Mouse (Mus musculus): Measurements from ENCODE around the gene Atxn7l1. TPM values are rescaled to one million over a fixed set of nuclear protein-coding genes. Genes with fewer than 3 reads are reported as not detected.

Atxn7l1 gene
- 22.6 and 23.9 TPM in 2 replicates for polyA plus RNA-seq (2014; fragmentation: Nextera tagmentation; extraction: Ambion mirVana)

GRCm38 (mm10) chr12:33147497-33148267 is at the start of gene Atxn7l1:
Gene Atxn7l1 (plus strand): TSS chr12:33147693.
- Histone ChIP-seq H3K36me3 (ENCODE audit: control insufficient read depth, insufficient read depth, low read length) (no peaks in the 10 kb centered on the region), H3K27me3 (ENCODE audit: control insufficient read depth, insufficient read depth, low read length) (no peaks in the 10 kb centered on the region), H3K9ac (replicated peaks; ENCODE audit: low read length) (peak within 1 kb of the TSS; percentile 91), H3K4me1 (ENCODE audit: control insufficient read depth, insufficient read depth, low read length) (peaks cover 29% of the 10 kb centered on the region), H3K4me2 (ENCODE audit: low read length) (peak within 1 kb of the TSS; percentile 95), H3K4me3 (replicated peaks; ENCODE audit: low read depth, low read length) (peak within 1 kb of the TSS; percentile 80), H3K9me3 (ENCODE audit: control insufficient read depth, low read length) (no peaks in the 10 kb centered on the region), H3K27ac (replicated peaks; ENCODE audit: low read depth, low read length) (peak within 1 kb of the TSS; percentile 89)
- peak; percentile 93 for ATAC-seq (ENCODE audit: low FRiP score, low TSS enrichment)
- DNase-seq, result peak; percentile 98
- under 1% methylated on average over 48 of the region's 54 CpGs for WGBS

DNA sequence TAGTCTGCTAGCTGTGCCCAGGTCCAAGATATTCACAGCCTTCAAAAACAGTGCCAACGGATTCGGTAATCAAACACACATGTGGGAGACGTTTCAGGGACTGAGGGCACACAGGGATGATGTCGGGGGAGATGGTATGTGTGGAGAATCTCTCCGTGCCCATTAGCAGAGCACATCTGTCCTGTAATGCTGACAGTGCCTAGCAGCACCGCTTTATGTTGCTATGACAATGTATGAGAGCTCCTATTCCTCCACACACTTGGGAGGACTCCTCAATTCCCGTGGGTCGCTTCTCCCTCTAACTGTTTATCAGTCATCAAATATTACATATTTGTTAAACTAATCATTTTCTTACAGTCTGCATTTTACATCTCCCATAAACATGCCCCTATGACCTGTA is 45.9 kb upstream of the Atxn7l1 start:
- no peak overlapping the region for H3K4me2 ChIP-seq (ENCODE audit: low read length)
- no peak for DNase-seq
- 73% methylated on average over 8 of the region's 8 CpGs for WGBS
- peaks cover 14% of the 10 kb centered on the region for H3K4me1 ChIP-seq (ENCODE audit: control insufficient read depth, insufficient read depth, low read length)
- no peak overlapping the region for H3K4me3 ChIP-seq (replicated peaks; ENCODE audit: low read depth, low read length)
- H3K9me3 ChIP-seq (ENCODE audit: control insufficient read depth, low read length), result no peaks in the 10 kb centered on the region
- ATAC-seq (ENCODE audit: low FRiP score, low TSS enrichment), result no peak
- H3K9ac ChIP-seq (replicated peaks; ENCODE audit: low read length), result no peak overlapping the region
- H3K27me3 ChIP-seq (ENCODE audit: control insufficient read depth, insufficient read depth, low read length), result no peaks in the 10 kb centered on the region
- H3K27ac ChIP-seq (replicated peaks; ENCODE audit: low read depth, low read length), result no peak overlapping the region
- H3K36me3 ChIP-seq (ENCODE audit: control insufficient read depth, insufficient read depth, low read length), result no peaks in the 10 kb centered on the region

GRCm38 (mm10) chr12:33102342-33103115 is 45.0 kb upstream of the Atxn7l1 start:
- H3K9ac ChIP-seq (replicated peaks; ENCODE audit: low read length), result no peak overlapping the region
- WGBS, result 25% methylated on average over 15 of the region's 15 CpGs
- 0 out of 2 replicates have a peak overlapping the region, but pooled peaks have one; percentile 0 for H3K4me2 ChIP-seq (ENCODE audit: low read length)
- H3K9me3 ChIP-seq (ENCODE audit: control insufficient read depth, low read length), result no peaks in the 10 kb centered on the region
- H3K27me3 ChIP-seq (ENCODE audit: control insufficient read depth, insufficient read depth, low read length), result no peaks in the 10 kb centered on the region
- peaks cover 14% of the 10 kb centered on the region for H3K4me1 ChIP-seq (ENCODE audit: control insufficient read depth, insufficient read depth, low read length)
- peak overlapping the region; percentile 66 for H3K27ac ChIP-seq (replicated peaks; ENCODE audit: low read depth, low read length)
- H3K4me3 ChIP-seq (replicated peaks; ENCODE audit: low read depth, low read length), result no peak overlapping the region
- no peaks in the 10 kb centered on the region for H3K36me3 ChIP-seq (ENCODE audit: control insufficient read depth, insufficient read depth, low read length)
- peak; percentile 47 for ATAC-seq (ENCODE audit: low FRiP score, low TSS enrichment)
- peak; percentile 69 for DNase-seq

DNA sequence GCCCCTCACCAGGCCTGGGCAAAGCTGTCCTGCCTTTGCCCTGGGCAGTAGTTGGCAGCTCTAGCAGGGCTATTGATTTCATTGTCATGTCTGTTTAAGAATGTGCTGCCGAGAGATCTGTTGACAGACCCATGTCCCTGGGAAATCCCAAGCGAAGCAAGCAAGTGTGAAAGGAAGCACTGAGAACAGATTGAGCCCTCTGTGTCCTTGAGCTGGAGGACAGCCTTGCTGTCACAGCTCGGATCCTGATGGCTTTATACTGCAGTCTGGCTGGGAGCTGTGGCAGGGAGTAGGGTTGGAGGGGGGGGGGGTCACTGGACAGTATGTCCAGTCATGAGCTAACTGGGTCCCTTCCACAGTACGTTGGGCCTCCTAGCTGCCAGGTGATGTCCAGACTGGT is 41.8 kb upstream of the Atxn7l1 start:
- H3K9ac ChIP-seq (replicated peaks; ENCODE audit: low read length), result no peak overlapping the region
- no peaks in the 10 kb centered on the region for H3K27me3 ChIP-seq (ENCODE audit: control insufficient read depth, insufficient read depth, low read length)
- no peak overlapping the region for H3K27ac ChIP-seq (replicated peaks; ENCODE audit: low read depth, low read length)
- no peak overlapping the region for H3K4me3 ChIP-seq (replicated peaks; ENCODE audit: low read depth, low read length)
- DNase-seq, result peak; percentile 18
- no peaks in the 10 kb centered on the region for H3K9me3 ChIP-seq (ENCODE audit: control insufficient read depth, low read length)
- 49% methylated on average over 4 of the region's 4 CpGs for WGBS
- peaks cover 16% of the 10 kb centered on the region for H3K4me1 ChIP-seq (ENCODE audit: control insufficient read depth, insufficient read depth, low read length)
- no peak overlapping the region for H3K4me2 ChIP-seq (ENCODE audit: low read length)
- ATAC-seq (ENCODE audit: low FRiP score, low TSS enrichment), result 0 out of 2 replicates have a peak, but pooled peaks have one; percentile 9
- no peaks in the 10 kb centered on the region for H3K36me3 ChIP-seq (ENCODE audit: control insufficient read depth, insufficient read depth, low read length)

GRCm38 (mm10) chr12:33106438-33107167 is 40.9 kb upstream of the Atxn7l1 start:
- no peaks in the 10 kb centered on the region for H3K9me3 ChIP-seq (ENCODE audit: control insufficient read depth, low read length)
- peaks cover 16% of the 10 kb centered on the region for H3K4me1 ChIP-seq (ENCODE audit: control insufficient read depth, insufficient read depth, low read length)
- no peaks in the 10 kb centered on the region for H3K27me3 ChIP-seq (ENCODE audit: control insufficient read depth, insufficient read depth, low read length)
- no peak for ATAC-seq (ENCODE audit: low FRiP score, low TSS enrichment)
- no peak overlapping the region for H3K4me2 ChIP-seq (ENCODE audit: low read length)
- H3K36me3 ChIP-seq (ENCODE audit: control insufficient read depth, insufficient read depth, low read length), result no peaks in the 10 kb centered on the region
- H3K9ac ChIP-seq (replicated peaks; ENCODE audit: low read length), result no peak overlapping the region
- no peak for DNase-seq
- H3K27ac ChIP-seq (replicated peaks; ENCODE audit: low read depth, low read length), result no peak overlapping the region
- H3K4me3 ChIP-seq (replicated peaks; ENCODE audit: low read depth, low read length), result no peak overlapping the region
- WGBS, result 65% methylated on average over 10 of the region's 10 CpGs

DNA sequence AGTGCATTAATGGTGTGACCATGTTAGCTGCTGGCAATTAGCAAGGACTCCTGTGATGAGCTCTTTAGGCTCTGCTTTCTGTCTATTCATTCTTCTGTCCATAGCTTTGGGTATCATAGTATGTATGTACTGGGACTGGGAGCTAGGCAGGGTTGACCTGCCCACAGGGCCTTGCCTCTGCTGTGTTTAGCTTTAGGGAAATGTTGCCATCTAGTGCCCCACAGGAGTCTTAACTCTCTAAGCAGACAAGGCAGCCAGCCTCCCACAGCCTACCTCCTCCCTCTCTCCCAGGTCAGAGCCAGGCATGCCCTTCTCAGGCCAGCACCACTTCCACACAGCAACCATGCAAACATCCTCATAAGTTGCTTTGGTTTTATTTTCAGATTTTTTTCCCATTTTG is 38.0 kb upstream of the Atxn7l1 start:
- H3K4me3 ChIP-seq (replicated peaks; ENCODE audit: low read depth, low read length), result no peak overlapping the region
- DNase-seq (peak; percentile 70), ATAC-seq (ENCODE audit: low FRiP score, low TSS enrichment) (peak; percentile 60)
- H3K9ac ChIP-seq (replicated peaks; ENCODE audit: low read length), result no peak overlapping the region
- H3K27me3 ChIP-seq (ENCODE audit: control insufficient read depth, insufficient read depth, low read length), result no peaks in the 10 kb centered on the region
- no peaks in the 10 kb centered on the region for H3K36me3 ChIP-seq (ENCODE audit: control insufficient read depth, insufficient read depth, low read length)
- no peak overlapping the region for H3K27ac ChIP-seq (replicated peaks; ENCODE audit: low read depth, low read length)
- 0 out of 2 replicates have a peak, but pooled peaks cover 4% of the 10 kb centered on the region for H3K4me1 ChIP-seq (ENCODE audit: control insufficient read depth, insufficient read depth, low read length)
- H3K9me3 ChIP-seq (ENCODE audit: control insufficient read depth, low read length), result no peaks in the 10 kb centered on the region
- no peak overlapping the region for H3K4me2 ChIP-seq (ENCODE audit: low read length)

DNA sequence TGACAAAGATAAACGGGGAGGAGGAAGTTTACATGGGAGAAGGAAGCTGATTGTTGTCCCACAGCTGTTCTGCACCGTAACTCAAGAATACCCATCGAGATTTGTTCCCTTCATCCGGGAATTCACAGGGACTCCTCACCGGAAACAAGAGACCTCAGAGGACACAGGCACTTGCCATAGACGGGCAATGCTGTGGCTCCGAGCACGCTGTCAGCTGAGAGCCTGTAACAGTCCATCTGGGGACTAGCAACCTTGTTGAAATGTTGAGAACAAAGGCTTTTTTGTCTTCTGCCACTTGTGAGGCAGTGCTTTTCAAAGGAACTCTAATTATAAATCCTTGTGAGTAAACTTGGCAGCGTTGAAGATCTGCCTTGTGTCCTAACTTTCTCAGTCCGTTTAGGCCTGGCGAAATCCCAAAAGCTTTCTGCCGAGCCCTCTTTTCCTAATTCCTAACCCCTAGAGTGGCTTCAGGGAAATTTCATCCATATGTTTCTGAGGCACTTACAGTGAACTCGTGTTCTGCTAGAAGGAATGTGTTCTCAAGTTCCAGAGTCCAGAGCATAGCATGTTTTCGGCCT is 36.5 kb upstream of the Atxn7l1 start:
- peak; percentile 44; the same call in 1 of the 2 replicates for ATAC-seq (ENCODE audit: low FRiP score, low TSS enrichment)
- Histone ChIP-seq H3K27me3 (ENCODE audit: control insufficient read depth, insufficient read depth, low read length) (no peaks in the 10 kb centered on the region), H3K4me1 (ENCODE audit: control insufficient read depth, insufficient read depth, low read length) (0 out of 2 replicates have a peak, but pooled peaks cover 4% of the 10 kb centered on the region), H3K9ac (replicated peaks; ENCODE audit: low read length) (no peak overlapping the region), H3K36me3 (ENCODE audit: control insufficient read depth, insufficient read depth, low read length) (no peaks in the 10 kb centered on the region), H3K9me3 (ENCODE audit: control insufficient read depth, low read length) (no peaks in the 10 kb centered on the region), H3K4me2 (ENCODE audit: low read length) (no peak overlapping the region), H3K27ac (replicated peaks; ENCODE audit: low read depth, low read length) (peak overlapping the region; percentile 53; the same call in 1 of the 2 replicates), H3K4me3 (replicated peaks; ENCODE audit: low read depth, low read length) (no peak overlapping the region)
- WGBS, result 38% methylated on average over 14 of the region's 14 CpGs
- DNase-seq, result peak; percentile 72

DNA sequence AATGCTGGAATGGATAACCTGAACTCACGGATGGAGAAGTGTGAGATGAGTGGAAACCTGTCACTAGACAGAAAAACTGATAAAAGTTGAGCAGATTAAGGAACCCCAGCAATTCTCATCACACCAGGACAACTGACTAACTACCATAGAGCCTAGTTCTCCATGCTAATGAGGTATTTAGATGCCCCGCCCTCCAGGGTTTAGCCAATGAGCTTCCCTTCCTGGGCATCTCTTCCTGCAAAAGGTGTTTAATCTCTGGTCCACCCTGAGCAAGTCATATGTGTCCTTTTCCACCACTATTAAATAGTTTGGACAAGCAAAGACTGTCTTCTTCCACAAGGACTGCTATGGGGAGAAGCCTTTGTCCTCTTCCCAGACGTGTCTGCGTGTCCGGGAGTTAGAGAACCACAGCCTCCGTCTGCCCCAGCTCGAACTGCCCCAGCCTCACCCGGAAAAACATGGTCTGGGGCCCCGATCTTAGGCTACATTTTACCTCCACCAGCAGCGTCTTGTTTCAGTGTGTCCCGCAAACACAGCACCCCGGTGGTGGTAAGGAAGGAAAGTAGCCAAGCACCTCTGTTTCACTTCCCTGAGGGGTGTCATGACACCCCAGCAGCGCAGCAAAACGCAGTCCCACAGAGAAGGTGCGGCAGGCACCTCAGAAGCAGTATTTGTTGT is 28.7 kb upstream of the Atxn7l1 start:
- Histone ChIP-seq H3K9ac (replicated peaks; ENCODE audit: low read length) (no peak overlapping the region), H3K36me3 (ENCODE audit: control insufficient read depth, insufficient read depth, low read length) (no peaks in the 10 kb centered on the region), H3K4me1 (ENCODE audit: control insufficient read depth, insufficient read depth, low read length) (no peaks in the 10 kb centered on the region), H3K4me2 (ENCODE audit: low read length) (no peak overlapping the region), H3K4me3 (replicated peaks; ENCODE audit: low read depth, low read length) (no peak overlapping the region), H3K27ac (replicated peaks; ENCODE audit: low read depth, low read length) (no peak overlapping the region), H3K27me3 (ENCODE audit: control insufficient read depth, insufficient read depth, low read length) (no peaks in the 10 kb centered on the region), H3K9me3 (ENCODE audit: control insufficient read depth, low read length) (no peaks in the 10 kb centered on the region; the same call in 1 of the 2 replicates)
- no peak for DNase-seq
- 38% methylated on average over 15 of the region's 15 CpGs for WGBS
- no peak for ATAC-seq (ENCODE audit: low FRiP score, low TSS enrichment)
